Mouse (Mus musculus) 3T3-L1 (cell line): ENCODE data around the gene Gm36210.

Experiments
- DNase-seq: peaks from one replicate; pipeline ENCODE4 v3.0.0-alpha.2; 2015; ENCODE audit warnings: low read depth, low spot score

Gene Gm36210

DNA sequence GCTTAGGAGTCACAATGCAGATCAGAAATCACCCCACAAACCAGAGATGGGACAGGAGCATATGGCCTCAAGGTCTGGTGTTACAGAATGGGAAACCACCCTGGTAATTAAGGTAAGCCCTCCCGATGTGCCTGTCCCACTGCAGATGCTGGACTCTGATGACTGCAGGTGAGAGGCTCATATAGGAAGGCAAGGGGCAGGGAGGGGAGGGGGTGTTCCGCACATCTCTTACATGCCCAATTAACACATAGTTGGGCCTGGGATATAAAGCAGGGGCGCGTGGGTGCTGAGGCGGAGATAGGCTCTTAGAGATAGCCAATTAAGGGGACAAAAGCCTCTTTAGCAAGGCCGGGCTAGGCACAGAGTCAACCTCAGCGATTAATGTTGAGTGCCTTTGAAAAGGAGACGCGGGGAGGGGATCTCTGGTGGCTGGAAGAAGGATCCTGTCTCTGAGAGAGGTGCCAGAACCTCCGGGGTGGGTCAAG, at the start of gene Gm36210:
Gene Gm36210, minus strand, starts transcription at position 51 of the 485 bp plus-strand sequence.
- no peak for DNase-seq

GRCm38 (mm10) chr7:4953815-4954445, 47.6 kb upstream of the Gm36210 start:
- DNase-seq, result no peak

DNA sequence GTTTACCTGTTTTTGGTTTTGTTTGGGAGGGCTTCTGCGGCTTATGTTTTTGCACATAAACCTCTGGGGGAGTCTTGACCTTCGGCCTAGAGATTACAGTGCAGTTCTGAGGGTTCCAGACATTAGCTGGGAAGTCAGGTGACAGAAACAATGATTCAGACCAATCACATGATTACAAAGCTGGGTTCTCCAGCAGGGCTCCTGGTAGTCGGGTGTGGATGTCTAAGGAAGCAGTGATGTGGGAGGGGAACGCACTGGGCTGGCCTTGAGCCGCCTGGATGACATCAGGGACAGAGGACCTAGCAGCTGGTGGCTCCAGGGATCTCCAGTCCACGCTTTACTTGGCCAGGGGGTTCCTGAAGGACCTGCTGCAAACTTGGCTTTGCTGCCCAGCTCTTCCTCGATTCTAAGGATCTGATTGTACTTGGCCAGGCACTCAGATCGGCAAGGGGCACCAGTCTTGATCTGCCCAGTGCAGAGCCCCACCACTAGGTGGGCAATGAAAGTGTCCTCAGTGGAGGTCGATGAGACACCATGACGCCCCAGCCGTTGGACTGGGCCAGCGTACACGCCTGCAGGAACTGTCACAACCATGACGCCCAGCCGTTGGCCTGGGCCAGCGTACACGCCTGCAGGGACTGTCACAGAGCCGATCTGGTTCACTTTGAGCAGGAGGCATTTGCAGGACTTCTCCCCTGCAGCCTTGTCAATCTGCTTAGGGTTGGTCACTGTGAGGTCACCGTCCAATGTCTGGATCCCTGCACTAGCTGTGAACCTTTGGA, 44.4 kb upstream of the Gm36210 start:
- peak; percentile 27 for DNase-seq

GRCm38 (mm10) chr7:4948386-4948785, 42.1 kb upstream of the Gm36210 start:
- DNase-seq, result no peak

GRCm38 (mm10) chr7:4947855-4948254, 41.5 kb upstream of the Gm36210 start:
- peak; percentile 65 for DNase-seq

GRCm38 (mm10) chr7:4943223-4943815, 37.0 kb upstream of the Gm36210 start:
- peak; percentile 91 for DNase-seq

DNA sequence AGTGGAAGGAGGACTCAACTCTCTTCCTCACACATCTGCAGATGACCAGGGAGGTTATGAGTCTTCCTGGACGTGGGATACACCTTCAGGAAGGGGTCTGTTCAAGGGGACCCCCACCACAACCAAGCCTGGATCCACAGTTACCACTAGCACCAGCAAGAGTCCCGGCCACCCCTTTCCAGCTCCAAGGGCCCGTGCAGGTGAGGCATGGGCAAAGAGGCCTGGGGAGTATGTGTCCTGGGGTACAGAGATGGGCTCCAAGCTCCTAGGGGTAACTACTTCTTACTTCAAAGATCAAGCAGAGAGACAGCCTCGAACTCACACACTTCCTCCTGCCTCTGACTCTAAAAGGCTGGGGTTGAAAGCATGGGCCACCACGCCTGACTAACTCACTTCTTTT, 36.4 kb upstream of the Gm36210 start:
- DNase-seq, result no peak

GRCm38 (mm10) chr7:4940068-4940479, 33.8 kb upstream of the Gm36210 start:
- DNase-seq, result peak; percentile 78

DNA sequence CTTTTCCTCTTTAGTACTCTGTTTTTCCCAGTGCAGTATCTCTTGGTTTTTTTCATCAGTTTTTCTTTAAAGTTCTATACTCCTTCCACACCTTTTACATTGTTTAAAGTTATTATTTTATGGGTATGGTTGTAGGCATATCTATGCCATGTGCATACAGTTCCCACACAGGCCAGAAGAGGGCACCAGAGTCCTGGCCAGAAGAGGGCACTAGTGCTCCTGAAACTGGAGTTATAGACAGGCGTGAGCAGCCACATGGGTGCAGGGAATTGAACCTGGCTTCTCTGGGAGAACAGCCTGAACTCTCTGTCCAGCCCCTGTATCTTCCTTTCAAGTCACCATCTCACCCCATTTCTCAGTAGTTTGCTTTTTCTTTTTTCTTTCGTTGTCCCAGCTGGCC, 32.1 kb upstream of the Gm36210 start:
- peak; percentile 79 for DNase-seq

- DNase-seq, result no peak
Measured at GRCm38 (mm10) chr7:4937392-4937791, 31.1 kb upstream of the Gm36210 start.

DNA sequence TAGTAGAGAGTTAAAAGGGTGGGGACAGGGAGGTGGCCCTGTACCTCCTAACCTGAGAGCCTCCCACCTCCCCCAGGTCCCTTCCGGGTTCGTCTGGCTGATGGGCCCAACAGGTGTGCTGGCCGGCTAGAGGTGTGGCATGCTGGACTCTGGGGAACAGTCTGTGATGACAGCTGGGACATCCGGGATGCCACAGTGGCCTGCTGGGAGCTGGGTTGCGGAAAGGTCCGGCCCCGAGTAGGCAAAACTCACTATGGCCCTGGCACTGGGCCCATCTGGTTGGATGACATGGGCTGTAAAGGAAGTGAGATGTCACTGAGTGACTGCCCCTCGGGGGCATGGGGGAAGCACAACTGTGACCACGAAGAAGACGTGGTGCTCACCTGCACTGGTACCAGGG, 30.5 kb upstream of the Gm36210 start:
- no peak for DNase-seq

GRCm38 (mm10) chr7:4934160-4934914, 28.0 kb upstream of the Gm36210 start:
- peak; percentile 42 for DNase-seq

DNA sequence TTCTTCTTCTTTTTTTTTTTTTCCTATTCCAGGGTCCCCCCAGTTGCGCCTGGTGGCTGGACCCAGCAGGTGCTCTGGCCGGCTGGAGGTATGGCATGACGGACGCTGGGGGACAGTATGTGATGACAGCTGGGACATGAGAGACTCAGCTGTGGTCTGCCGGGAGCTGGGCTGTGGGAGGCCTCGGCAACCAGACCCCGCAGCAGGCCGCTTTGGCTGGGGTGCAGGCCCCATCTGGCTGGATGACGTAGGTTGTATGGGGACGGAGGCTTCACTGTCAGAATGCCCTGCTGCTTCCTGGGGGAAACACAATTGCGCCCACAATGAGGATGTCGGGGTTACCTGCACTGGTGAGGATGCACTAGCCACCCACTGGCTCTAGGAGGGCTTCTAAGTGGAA, 26.8 kb upstream of the Gm36210 start:
- DNase-seq, result no peak

- DNase-seq, result no peak
Measured at GRCm38 (mm10) chr7:4928323-4928722, 22.0 kb upstream of the Gm36210 start.

- no peak for DNase-seq
Measured at GRCm38 (mm10) chr7:4927711-4928110, 21.4 kb upstream of the Gm36210 start.

- no peak for DNase-seq
Measured at GRCm38 (mm10) chr7:4926849-4927248, 20.5 kb upstream of the Gm36210 start.

DNA sequence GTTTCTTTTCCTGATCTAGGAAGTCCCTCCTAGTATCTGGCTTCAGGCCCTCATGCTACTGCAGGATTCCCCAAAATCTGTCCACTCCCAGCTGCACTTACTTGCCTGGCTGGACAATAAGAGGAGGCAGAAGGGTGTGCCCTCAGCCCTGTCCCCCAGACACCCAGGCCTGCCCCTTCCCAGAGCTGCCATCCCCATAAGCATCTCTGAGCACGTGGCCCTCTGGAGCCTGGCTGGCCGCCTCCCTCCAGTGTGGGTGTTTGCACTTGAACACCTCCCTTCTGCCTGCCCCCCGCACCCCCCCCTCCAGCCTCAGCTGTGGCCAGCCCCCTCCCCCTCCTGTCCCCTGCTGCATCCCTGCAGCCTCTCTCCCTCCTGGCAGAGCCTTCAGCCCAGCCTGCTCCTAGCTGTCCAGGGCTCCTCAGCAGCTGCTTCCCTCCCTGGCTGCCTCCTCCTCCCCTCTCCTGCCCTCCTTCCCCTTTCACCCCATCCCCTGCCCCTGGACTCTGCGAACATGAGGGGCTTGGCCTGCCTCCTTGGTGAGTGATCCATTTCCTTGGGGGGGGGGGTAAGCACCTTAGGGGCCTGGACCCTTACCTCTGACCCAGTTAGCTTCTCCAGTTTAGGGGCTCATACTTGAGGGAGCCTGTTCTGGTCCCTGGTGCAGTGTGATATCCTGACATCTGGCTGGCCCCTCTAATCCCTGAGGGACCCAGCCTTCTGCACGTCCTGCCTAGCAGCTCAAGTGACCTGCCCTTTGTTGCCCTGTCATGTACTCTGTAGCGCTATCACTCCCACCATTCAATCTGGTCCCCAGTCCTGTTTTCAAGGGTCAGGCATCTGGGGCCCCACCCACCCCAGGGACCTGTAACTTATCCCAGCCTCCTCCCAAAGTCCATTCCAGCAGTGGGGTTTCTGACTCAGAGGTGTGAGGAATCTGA, 19.4 kb upstream of the Gm36210 start, which contains the start of gene Ssc5d:
Gene Ssc5d, plus strand, starts transcription at position 345 of the 941 bp plus-strand sequence.
- peak; percentile 74 for DNase-seq

GRCm38 (mm10) chr7:4924891-4925301, 18.6 kb upstream of the Gm36210 start:
- peak; percentile 86 for DNase-seq

- peak; percentile 57 for DNase-seq
Measured at GRCm38 (mm10) chr7:4924483-4924882, 18.2 kb upstream of the Gm36210 start.

GRCm38 (mm10) chr7:4923586-4924364, 17.5 kb upstream of the Gm36210 start:
- peak; percentile 62 for DNase-seq
